Mouse (Mus musculus) gastrocnemius, postnatal 14 days (tissue): ENCODE data around the gene Zfp512b. TPM values are rescaled to one million over a fixed set of nuclear protein-coding genes. Genes with fewer than 3 reads are reported as not detected.

Experiments
- DNase-seq: peaks from one replicate; pipeline ENCODE4 v3.0.0; 2021; ENCODE audit warnings: mixed read lengths
- intact Hi-C: fragments of 180-260 bp; cut with DNase I; formaldehyde crosslinking; loops from one replicate; pipeline ENCODE4 v1.15.1; 2025; ENCODE audit warnings: low total_unique reads
- microRNA-seq, 2 experiments: library from miRNA; unstranded; fragments of <30 nt; microRNA quantifications; one replicate each; pipeline ENCODE4 v1.2.0; 2021
- total RNA-seq, 2 experiments: library from RNA; stranded (reverse); gene quantifications; 2 replicates each; pipeline ENCODE4 v1.2.3; 2021

Zfp512b gene
- total RNA-seq, 2 experiments from 2014 or later = 20.5 to 20.9 TPM

GRCm38 (mm10) chr2:181537444-181538047 is 55.1 kb downstream of the Zfp512b start:
- DNase-seq = peak; percentile 40
- intact Hi-C loops = no loop called here

DNA sequence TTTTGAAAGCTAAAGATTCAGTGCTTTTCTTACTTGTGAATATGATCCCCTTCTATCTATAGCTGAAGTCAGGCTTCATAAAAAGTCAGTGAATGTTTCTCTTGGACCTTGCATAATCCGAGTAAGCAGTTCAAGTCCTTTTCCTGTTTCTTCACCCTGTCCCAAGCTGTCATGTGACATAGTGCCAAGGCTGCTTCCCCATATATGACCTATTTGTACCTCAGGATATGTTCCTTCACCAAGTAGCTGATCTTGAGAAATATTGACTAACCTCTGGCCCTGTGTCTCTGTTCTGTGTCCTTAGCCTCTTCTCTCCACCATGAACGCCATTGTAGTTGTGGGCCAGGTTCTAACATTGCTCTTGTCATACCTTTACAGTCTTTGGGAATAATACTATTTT is 56.2 kb downstream of the Zfp512b start:
- DNase-seq = no peak
- intact Hi-C loops = no loop called here

GRCm38 (mm10) chr2:181532589-181532988 is 60.0 kb downstream of the Zfp512b start:
- no peak for DNase-seq
- intact Hi-C loops = no loop called here

Small RNAs within 50 kb of the gene (microRNA-seq; reads per million reads assigned to microRNA genes)
- 0 reads per million in 2 experiments for gene Mir7006

Other genes starting within 250 kb of the Zfp512b start
- gene Zgpat, start 227.9 kb downstream of the Zfp512b start, total RNA-seq = 10 to 100 TPM; 12.5 to 14.3 TPM
- 10 to 100 TPM; 21.0 to 21.8 TPM for gene Arfrp1, start 227.4 kb downstream of the Zfp512b start, total RNA-seq
- 1 to 10 TPM; 4.4 to 4.6 TPM for gene Lime1, start 212.7 kb downstream of the Zfp512b start, total RNA-seq
- 1 to 10 TPM; 5.3 to 5.7 TPM for gene Zbtb46, start 133.4 kb downstream of the Zfp512b start, total RNA-seq
- not detected for gene Abhd16b, start 99.6 kb downstream of the Zfp512b start, total RNA-seq
- 10 to 100 TPM; 58.7 to 59.4 TPM for gene Tpd52l2, start 95.7 kb downstream of the Zfp512b start, total RNA-seq
- gene Dnajc5, start 72.3 kb downstream of the Zfp512b start, total RNA-seq = 10 to 100 TPM; 47.8 to 51.8 TPM
- gene Uckl1, start 7.9 kb downstream of the Zfp512b start, total RNA-seq = 10 to 100 TPM; 28.8 to 29.7 TPM
- 10 to 100 TPM; 28.0 to 30.1 TPM for gene Prpf6, start 935 bp downstream of the Zfp512b start, total RNA-seq
- gene Samd10, start 6.4 kb upstream of the Zfp512b start, total RNA-seq = under 1 TPM; 0.78 to 0.84 TPM
- gene Gm29797, start 64.2 kb upstream of the Zfp512b start, total RNA-seq = not detected
- gene Sox18, start 78.8 kb upstream of the Zfp512b start, total RNA-seq = 10 to 100 TPM; 27.3 to 28.0 TPM
- 1 to 10 TPM; 4.2 to 6.0 TPM for gene Tcea2, start 87.5 kb upstream of the Zfp512b start, total RNA-seq
- gene Rgs19, start 101.2 kb upstream of the Zfp512b start, total RNA-seq = 1 to 10 TPM; 5.1 to 6.5 TPM
- not detected for gene Lkaaear1, start 105.6 kb upstream of the Zfp512b start, total RNA-seq
- not detected for gene Oprl1, start 122.2 kb upstream of the Zfp512b start, total RNA-seq
- not detected for gene Myt1, start 170.5 kb upstream of the Zfp512b start, total RNA-seq
- 10 to 100 TPM; 18.3 to 30.7 TPM for gene Pcmtd2, start 245.1 kb upstream of the Zfp512b start, total RNA-seq